ENCODE assay signal across 20 mouse cellular contexts in genomic region chr3:148363331-148363730, GRCm38 (mm10).
"Had no signal": no experiment of that assay in that cellular context is flagged by ENCODE, and none has a peak within 500 bp of the region (broad histone marks: within the 10 kb centered on the region; RNA-seq: fewer than 3 reads in every experiment).

No protein-coding gene starts in this region.

- H3K4me3 ChIP-seq: kidney, embryonic 15.5 days; limb, embryonic 10.5 days; limb, embryonic 13.5 days; liver, embryonic 12.5 days; liver, embryonic 15.5 days; lung, embryonic 15.5 days; midbrain, embryonic 12.5 days; myocyte; neural tube, embryonic 13.5 days had no signal

- H3K27ac ChIP-seq: kidney, embryonic 15.5 days; limb, embryonic 10.5 days; limb, embryonic 13.5 days; liver, embryonic 12.5 days; liver, embryonic 15.5 days; lung, embryonic 15.5 days; midbrain, embryonic 12.5 days; neural tube, embryonic 13.5 days; stomach, postnatal 0 days had no signal

- H3K9ac ChIP-seq: kidney, embryonic 15.5 days; limb, embryonic 13.5 days; liver, embryonic 12.5 days; liver, embryonic 15.5 days; lung, embryonic 15.5 days; midbrain, embryonic 12.5 days; neural tube, embryonic 13.5 days had no signal

- H3K27me3 ChIP-seq: kidney, embryonic 15.5 days; liver, embryonic 12.5 days; liver, embryonic 15.5 days; lung, embryonic 15.5 days; midbrain, embryonic 12.5 days; neural tube, embryonic 13.5 days had no signal

- H3K9me3 ChIP-seq: kidney, embryonic 15.5 days; limb, embryonic 10.5 days; limb, embryonic 13.5 days; liver, embryonic 12.5 days; liver, embryonic 15.5 days; lung, embryonic 15.5 days; midbrain, embryonic 12.5 days; neural tube, embryonic 13.5 days had no signal

- DNase-seq: kidney, adult 8-10 months; layer of hippocampus, postnatal 36 days; liver; right cerebral cortex, adult 18-20 months; right cerebral cortex, postnatal 14 days; right cerebral cortex, postnatal 4 days; thymus, adult 2 months; thymus, postnatal 14 days; thymus, postnatal 4 days had no signal

- ATAC-seq: liver, embryonic 12.5 days; midbrain, embryonic 16.5 days had no signal

- H3K4me2 ChIP-seq: kidney, embryonic 15.5 days; limb, embryonic 13.5 days; liver, embryonic 12.5 days; liver, embryonic 15.5 days; lung, embryonic 15.5 days; midbrain, embryonic 12.5 days; neural tube, embryonic 13.5 days had no signal

- H3K36me3 ChIP-seq: kidney, embryonic 15.5 days; limb, embryonic 10.5 days; limb, embryonic 13.5 days; liver, embryonic 12.5 days; liver, embryonic 15.5 days; lung, embryonic 15.5 days; midbrain, embryonic 12.5 days; neural tube, embryonic 13.5 days had no signal

- H3K4me1 ChIP-seq: kidney, embryonic 15.5 days; liver, embryonic 12.5 days; liver, embryonic 15.5 days; midbrain, embryonic 12.5 days; neural tube, embryonic 13.5 days had no signal
